Mouse (Mus musculus) embryonic stem cell, embryonic (primary cell): ENCODE measurements at regions not wholly inside any gene's neighbourhood (a gene's known extent, or its start where the extent isn't known, plus 50 kb on each side); places are given as distances from the start of the nearest gene placed in this dataset.

Source experiments
- CTCF ChIA-PET, 4 experiments: fragments of 300-600 bp in 2 of 4; fragments of 350-600 bp in 2 of 4; sonication (Branson Sonifier 250); formaldehyde crosslinking; loops; one replicate each; lab custom pipeline; 2022; ENCODE audit warnings: inconsistent platforms in 2 of 4; lab: Charles Lee
- POLR2A ChIA-PET, 4 experiments: fragments of 300-600 bp in 2 of 4; fragments of 350-600 bp in 2 of 4; sonication (Branson Sonifier 250); formaldehyde crosslinking; loops; one replicate each; lab custom pipeline; 2022; ENCODE audit warnings: antibody characterized with exemption in 4 of 4, inconsistent platforms in 1 of 4; lab: Charles Lee

- ChIA-PET POLR2A (interaction anchor here in 2 of 4 experiments (0.8 to 1.7 kb wide), 8 partner anchors 9 to 87 kb away, joined by 3 to 6 read pairs (median 3); partner anchors contain the start of gene Slc25a36 (in 2 of the 2)), CTCF (interaction anchor here (0.6 to 2.1 kb wide), 53 partner anchors 8 to 938 kb away, joined by 3 to 13 read pairs (median 4); partner anchors contain the start of gene Clstn2 (in 1 of the 4))
Observed at GRCm38 (mm10) chr9:97171484-97171883, 60.5 kb upstream of the Slc25a36 start.

DNA sequence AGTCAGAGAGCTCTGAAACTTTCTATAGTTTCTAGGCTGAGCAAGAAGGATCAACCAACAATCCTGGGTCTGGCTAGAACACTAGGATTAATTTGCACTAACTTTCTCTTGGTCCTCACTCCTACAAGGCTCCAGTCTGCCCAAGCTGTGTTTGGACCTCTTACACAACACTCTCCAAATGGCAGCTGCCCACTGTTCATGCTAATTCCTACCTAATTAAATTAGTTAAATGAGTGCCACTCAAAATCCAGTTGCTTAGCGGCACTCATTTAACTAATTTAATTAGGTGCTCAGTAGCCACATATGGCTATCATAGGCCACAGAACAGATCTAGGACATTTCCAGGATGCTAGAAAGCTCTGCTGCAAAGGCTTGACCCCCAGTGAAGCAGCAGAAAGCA lies 59.9 kb upstream of the Slc25a36 start:
- CTCF ChIA-PET = interaction anchor here (0.6 to 2.1 kb wide), 8 partner anchors 9 to 199 kb away, joined by 3 to 13 read pairs (median 5); no protein-coding TSS in a partner anchor

DNA sequence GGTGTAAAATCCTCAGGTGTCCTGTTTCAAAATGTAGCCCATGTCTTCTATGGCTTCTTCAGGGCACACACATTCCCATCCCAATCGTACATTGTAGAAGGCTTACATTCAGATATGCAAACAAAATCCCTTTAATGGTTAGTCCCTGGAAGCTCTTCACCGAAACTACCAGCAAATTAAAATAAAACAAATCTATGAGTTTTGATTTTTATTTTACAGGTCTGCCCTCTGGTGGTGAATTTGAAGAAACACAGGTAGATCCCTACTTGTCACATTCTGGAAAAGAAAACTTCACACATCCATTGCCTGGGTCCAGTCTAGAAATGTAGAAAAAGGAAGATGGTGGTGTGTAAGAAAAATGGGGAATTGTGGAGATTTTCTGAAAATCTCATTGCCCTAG lies 51.5 kb upstream of the Slc25a36 start:
- ChIA-PET CTCF (interaction anchor here (0.6 to 3.1 kb wide), 38 partner anchors 8 to 261 kb away, joined by 3 to 28 read pairs (median 4); partner anchors contain the start of gene Spsb4 (in 1 of the 4)), POLR2A (interaction anchor here in 3 of 4 experiments (0.5 to 2.3 kb wide), 20 partner anchors 9 to 144 kb away, joined by 3 to 11 read pairs (median 4); partner anchors contain the start of genes Slc25a36 (in 3 of the 3) and Spsb4 (in 1 of the 3))

More for the DNA sequence above, 59.9 kb upstream of the Slc25a36 start:
- POLR2A ChIA-PET = interaction anchor here in 2 of 4 experiments (0.8 to 1.7 kb wide), 5 partner anchors 8 to 87 kb away, joined by 3 to 6 read pairs (median 3); partner anchors contain the start of gene Slc25a36 (in 1 of the 2)
